Mouse (Mus musculus) lung, embryonic 16.5 days (tissue): ENCODE measurements around the gene Ppp1r3a. TPM values are rescaled to one million over a fixed set of nuclear protein-coding genes. Genes with fewer than 3 reads are reported as not detected.

Experiments used
- ATAC-seq: fragments of 200-750 bp; cut with Nextera tagmentation; 2 replicates; pipeline ENCODE4 v1.8.0; 2017; ENCODE audit warnings: low read depth, mild to moderate bottlenecking, moderate library complexity
- H3K27ac ChIP-seq: fragments of 300-500 bp; sonication (generic); 2 replicates; pipeline ENCODE4 v1.5.1; 2014; ENCODE audit warnings: mild to moderate bottlenecking, control low read depth, low read length
- H3K27me3 ChIP-seq: fragments of 300-500 bp; sonication (generic); 2 replicates; pipeline ENCODE4 v1.6.1; 2014; ENCODE audit warnings: low read depth, low read length, mixed read lengths; ENCODE audit not compliant: control insufficient read depth, insufficient read depth
- H3K36me3 ChIP-seq: fragments of 300-500 bp; sonication (generic); 2 replicates; pipeline ENCODE4 v1.6.1; 2014; ENCODE audit warnings: low read length; ENCODE audit not compliant: control insufficient read depth, insufficient read depth
- H3K4me1 ChIP-seq: fragments of 300-500 bp; sonication (generic); replicated peaks from 2 replicates; pipeline ENCODE4 v1.6.1; 2014; ENCODE audit warnings: low read length, mixed read lengths; ENCODE audit not compliant: control insufficient read depth, insufficient read depth
- H3K4me2 ChIP-seq: fragments of 300-500 bp; sonication (generic); 2 replicates; pipeline ENCODE4 v1.6.1; 2014; ENCODE audit warnings: low read depth, low read length, control low read depth
- H3K4me3 ChIP-seq: fragments of 300-500 bp; sonication (generic); 2 replicates; pipeline ENCODE4 v1.5.1; 2014; ENCODE audit warnings: mild to moderate bottlenecking, low read length, control low read depth
- H3K9ac ChIP-seq: fragments of 300-500 bp; sonication (generic); 2 replicates; pipeline ENCODE4 v1.6.1; 2014; ENCODE audit warnings: low read length, control low read depth
- H3K9me3 ChIP-seq: fragments of 300-500 bp; sonication (generic); 2 replicates; pipeline ENCODE4 v1.6.1; 2016; ENCODE audit warnings: low read length; ENCODE audit not compliant: control insufficient read depth
- WGBS: fragments of 180-500 bp; shearing (Covaris S2); extraction: QIAGEN DNeasy Blood & Tissue Kit; methylation state at CpG from one replicate; pipeline ENCODE4 v1.1.7; 2014; 5-methylcytosine and 5-hydroxymethylcytosine counted together
- polyA plus RNA-seq: library from polyadenylated mRNA; unstranded; fragments of >200 nt; fragmentation: Nextera tagmentation; extraction: Ambion mirVana; gene quantifications from 2 replicates; pipeline ENCODE4 v1.2.1, GENCODE M21; 2015

The Ppp1r3a gene
- 0.39 and 0.57 TPM in 2 replicates for polyA plus RNA-seq

- H3K27ac ChIP-seq: no peak within 1 kb of the TSS
- H3K4me2 ChIP-seq: no peak within 1 kb of the TSS
- H3K9ac ChIP-seq: no peak within 1 kb of the TSS
- no peaks in the 10 kb centered on the region for H3K36me3 ChIP-seq
- H3K4me3 ChIP-seq: no peak within 1 kb of the TSS
- no peaks in the 10 kb centered on the region for H3K4me1 ChIP-seq
- 71% methylated on average over 7 of the region's 7 CpGs for WGBS
- H3K9me3 ChIP-seq: no peaks in the 10 kb centered on the region
- ATAC-seq: no peak
- H3K27me3 ChIP-seq: no peaks in the 10 kb centered on the region
Observed at GRCm38 (mm10) chr6:14754901-14755591, at the start of gene Ppp1r3a. Gene Ppp1r3a (minus strand): TSS chr6:14755274.

GRCm38 (mm10) chr6:14787157-14787938 is 32.3 kb upstream of the Ppp1r3a start:
- no peak overlapping the region for H3K27ac ChIP-seq
- no peaks in the 10 kb centered on the region for H3K27me3 ChIP-seq
- no peaks in the 10 kb centered on the region for H3K36me3 ChIP-seq
- no peak for ATAC-seq
- H3K4me3 ChIP-seq: no peak overlapping the region
- H3K9me3 ChIP-seq: no peaks in the 10 kb centered on the region; the same call in 1 of the 2 replicates
- H3K9ac ChIP-seq: no peak overlapping the region
- no peak overlapping the region for H3K4me2 ChIP-seq
- H3K4me1 ChIP-seq: no peaks in the 10 kb centered on the region
- WGBS: 86% methylated on average over 1 of the region's 1 CpGs

GRCm38 (mm10) chr6:14777920-14778319 is 22.8 kb upstream of the Ppp1r3a start:
- 0 out of 2 replicates have a peak, but pooled peaks have one; percentile 38 for ATAC-seq
- Histone ChIP-seq H3K27me3 (no peaks in the 10 kb centered on the region), H3K4me2 (no peak overlapping the region), H3K27ac (no peak overlapping the region), H3K4me3 (no peak overlapping the region), H3K36me3 (no peaks in the 10 kb centered on the region), H3K4me1 (no peaks in the 10 kb centered on the region), H3K9ac (no peak overlapping the region), H3K9me3 (peaks cover 5% of the 10 kb centered on the region; the same call in 1 of the 2 replicates)
- WGBS: 75% methylated on average over 4 of the region's 4 CpGs

- H3K9ac ChIP-seq: no peak overlapping the region
- no peaks in the 10 kb centered on the region for H3K4me1 ChIP-seq
- H3K9me3 ChIP-seq: peaks cover 5% of the 10 kb centered on the region; the same call in 1 of the 2 replicates
- no peaks in the 10 kb centered on the region for H3K36me3 ChIP-seq
- 71% methylated on average over 2 of the region's 2 CpGs for WGBS
- H3K27ac ChIP-seq: no peak overlapping the region
- ATAC-seq: no peak
- H3K4me2 ChIP-seq: no peak overlapping the region
- no peaks in the 10 kb centered on the region for H3K27me3 ChIP-seq
- no peak overlapping the region for H3K4me3 ChIP-seq
Observed at GRCm38 (mm10) chr6:14771717-14772116, 16.6 kb upstream of the Ppp1r3a start.

- Histone ChIP-seq H3K36me3 (no peaks in the 10 kb centered on the region), H3K9me3 (no peaks in the 10 kb centered on the region), H3K4me3 (no peak overlapping the region), H3K9ac (no peak overlapping the region), H3K4me1 (no peaks in the 10 kb centered on the region), H3K27me3 (no peaks in the 10 kb centered on the region), H3K27ac (no peak overlapping the region), H3K4me2 (no peak overlapping the region)
- 63% methylated on average over 3 of the region's 3 CpGs for WGBS
- no peak for ATAC-seq
Observed at GRCm38 (mm10) chr6:14757486-14757885, 2.4 kb upstream of the Ppp1r3a start.

GRCm38 (mm10) chr6:14753512-14753911 is 1.6 kb downstream of the Ppp1r3a start:
- no peak for ATAC-seq
- no peak overlapping the region for H3K4me3 ChIP-seq

GRCm38 (mm10) chr6:14752211-14752610 is 2.9 kb downstream of the Ppp1r3a start:
- H3K27me3 ChIP-seq: no peaks in the 10 kb centered on the region
- WGBS: 67% methylated on average over 1 of the region's 1 CpGs
- ATAC-seq: no peak
- H3K36me3 ChIP-seq: no peaks in the 10 kb centered on the region
- no peak overlapping the region for H3K4me2 ChIP-seq
- no peak overlapping the region for H3K4me3 ChIP-seq
- H3K27ac ChIP-seq: no peak overlapping the region
- H3K9me3 ChIP-seq: no peaks in the 10 kb centered on the region
- no peak overlapping the region for H3K9ac ChIP-seq
- no peaks in the 10 kb centered on the region for H3K4me1 ChIP-seq

More at GRCm38 (mm10) chr6:14753512-14753911, 1.6 kb downstream of the Ppp1r3a start:
- H3K9ac ChIP-seq: no peak overlapping the region
- H3K27ac ChIP-seq: no peak overlapping the region
- no peak overlapping the region for H3K4me2 ChIP-seq
- H3K27me3 ChIP-seq: no peaks in the 10 kb centered on the region
- no peaks in the 10 kb centered on the region for H3K9me3 ChIP-seq
- H3K36me3 ChIP-seq: no peaks in the 10 kb centered on the region
- H3K4me1 ChIP-seq: no peaks in the 10 kb centered on the region
- 74% methylated on average over 4 of the region's 4 CpGs for WGBS

GRCm38 (mm10) chr6:14747000-14747399 is 8.1 kb downstream of the Ppp1r3a start:
- no peaks in the 10 kb centered on the region for H3K4me1 ChIP-seq
- WGBS: 52% methylated on average over 2 of the region's 2 CpGs
- no peaks in the 10 kb centered on the region for H3K27me3 ChIP-seq
- H3K36me3 ChIP-seq: no peaks in the 10 kb centered on the region
- H3K27ac ChIP-seq: no peak overlapping the region
- H3K4me2 ChIP-seq: no peak overlapping the region
- H3K9ac ChIP-seq: no peak overlapping the region
- no peak overlapping the region for H3K4me3 ChIP-seq
- no peaks in the 10 kb centered on the region for H3K9me3 ChIP-seq
- peak; percentile 34; the same call in 1 of the 2 replicates for ATAC-seq

GRCm38 (mm10) chr6:14736017-14736416 is 19.1 kb downstream of the Ppp1r3a start:
- H3K9ac ChIP-seq: no peak overlapping the region
- WGBS: 92% methylated on average over 2 of the region's 2 CpGs
- ATAC-seq: no peak

More at GRCm38 (mm10) chr6:14736017-14736416, 19.1 kb downstream of the Ppp1r3a start:
- H3K27me3 ChIP-seq: no peaks in the 10 kb centered on the region
- no peaks in the 10 kb centered on the region for H3K4me1 ChIP-seq
- H3K9me3 ChIP-seq: no peaks in the 10 kb centered on the region
- no peak overlapping the region for H3K4me3 ChIP-seq
- no peaks in the 10 kb centered on the region for H3K36me3 ChIP-seq
- H3K4me2 ChIP-seq: no peak overlapping the region
- H3K27ac ChIP-seq: no peak overlapping the region
